Mouse (Mus musculus) right cerebral cortex, postnatal 14 days (tissue): Measurements from ENCODE around the gene Htra1.
A peak's percentile ranks its signal among the peaks of the same experiment; 100 is the strongest.

ENCODE experiments used
- DNase-seq: peaks from one replicate; pipeline ENCODE4 v3.0.0; 2022

Htra1 gene

GRCm38 (mm10) chr7:130935793-130936471 lies at the start of gene Htra1:
Gene Htra1, plus strand, starts transcription at chr7:130936111.
- DNase-seq: peak; percentile 69

- no peak for DNase-seq
These were observed 49.7 kb upstream of the Htra1 start for GRCm38 (mm10) chr7:130886246-130886645.

- DNase-seq: peak; percentile 36
These were observed 48.0 kb upstream of the Htra1 start for GRCm38 (mm10) chr7:130887946-130888345.

- DNase-seq: no peak
These were observed 45.0 kb upstream of the Htra1 start for GRCm38 (mm10) chr7:130890871-130891270.

GRCm38 (mm10) chr7:130892973-130893372 lies 42.9 kb upstream of the Htra1 start:
- peak; percentile 37 for DNase-seq

GRCm38 (mm10) chr7:130894931-130895617 lies 40.8 kb upstream of the Htra1 start:
- DNase-seq: no peak

GRCm38 (mm10) chr7:130895618-130895945 lies 40.3 kb upstream of the Htra1 start:
- DNase-seq: no peak

GRCm38 (mm10) chr7:130896064-130896463 lies 39.8 kb upstream of the Htra1 start:
- DNase-seq: no peak

GRCm38 (mm10) chr7:130897201-130897600 lies 38.7 kb upstream of the Htra1 start:
- DNase-seq: no peak

- DNase-seq: no peak
These were observed 37.5 kb upstream of the Htra1 start for GRCm38 (mm10) chr7:130898373-130898772.

- DNase-seq: no peak
These were observed 35.6 kb upstream of the Htra1 start for GRCm38 (mm10) chr7:130900233-130900848.

- DNase-seq: no peak
These were observed 33.0 kb upstream of the Htra1 start for GRCm38 (mm10) chr7:130902929-130903328.

- DNase-seq: peak; percentile 37
These were observed 32.3 kb upstream of the Htra1 start for GRCm38 (mm10) chr7:130903505-130904074.

GRCm38 (mm10) chr7:130904571-130905365 lies 31.1 kb upstream of the Htra1 start:
- DNase-seq: no peak

GRCm38 (mm10) chr7:130910841-130911240 lies 25.1 kb upstream of the Htra1 start:
- DNase-seq: no peak

GRCm38 (mm10) chr7:130914693-130915363 lies 21.1 kb upstream of the Htra1 start:
- DNase-seq: no peak

GRCm38 (mm10) chr7:130918260-130918659 lies 17.7 kb upstream of the Htra1 start:
- no peak for DNase-seq

- DNase-seq: no peak
These were observed 12.8 kb upstream of the Htra1 start for GRCm38 (mm10) chr7:130922981-130923731.

- no peak for DNase-seq
These were observed 5.5 kb upstream of the Htra1 start for GRCm38 (mm10) chr7:130930401-130930800.

- DNase-seq: no peak
These were observed 3.0 kb upstream of the Htra1 start for GRCm38 (mm10) chr7:130932921-130933320.

- no peak for DNase-seq
These were observed 1.3 kb upstream of the Htra1 start for GRCm38 (mm10) chr7:130934654-130935053.

GRCm38 (mm10) chr7:130935421-130935792 lies 504 bp upstream of the Htra1 start:
- no peak for DNase-seq
